Mouse (Mus musculus) thymus, postnatal 36 days (tissue): ENCODE data around the gene Espnl.
A peak's percentile ranks its signal among the peaks of the same experiment; 100 is the strongest.

ENCODE experiments used
- DNase-seq, 2 experiments: peaks; one replicate each; pipeline ENCODE4 v3.0.0; 2022; ENCODE audit warnings: mixed read lengths in 2 of 2

Gene Espnl

DNA sequence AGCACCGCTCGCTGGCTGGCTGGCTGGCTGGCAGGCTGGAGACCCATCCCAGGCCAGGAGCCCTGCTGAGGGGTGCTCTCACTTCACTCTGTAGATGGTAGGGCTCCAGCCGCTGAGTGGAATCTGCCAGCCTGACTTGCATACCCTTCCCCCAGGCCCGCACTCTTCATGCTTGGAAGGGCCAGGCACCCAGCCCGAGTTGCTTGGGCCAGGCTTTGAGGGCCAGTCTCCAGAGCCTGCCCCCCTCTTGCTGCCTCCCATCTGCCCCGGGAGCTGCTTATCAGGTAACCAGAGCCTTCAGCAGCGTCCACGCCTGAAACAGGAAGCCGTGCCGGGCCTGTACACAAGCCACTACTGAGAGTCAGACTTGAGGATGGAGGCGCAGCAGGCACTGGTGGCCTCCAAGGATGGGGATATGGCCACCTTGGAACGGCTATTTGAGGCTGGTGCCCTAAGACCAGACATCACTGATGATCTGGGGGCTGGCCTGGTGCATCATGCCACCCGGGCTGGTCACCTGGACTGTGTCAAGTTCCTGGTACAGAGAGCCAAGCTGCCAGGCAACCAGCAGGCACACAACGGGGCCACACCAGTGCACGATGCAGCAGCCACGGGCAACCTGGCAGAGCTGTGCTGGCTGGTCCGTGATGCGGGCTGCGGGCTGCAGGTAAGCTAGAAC is at the start of gene Espnl:
TSS of gene Espnl (plus strand) at position 316 of the 679 bp plus-strand sequence.
- no peak for DNase-seq

DNA sequence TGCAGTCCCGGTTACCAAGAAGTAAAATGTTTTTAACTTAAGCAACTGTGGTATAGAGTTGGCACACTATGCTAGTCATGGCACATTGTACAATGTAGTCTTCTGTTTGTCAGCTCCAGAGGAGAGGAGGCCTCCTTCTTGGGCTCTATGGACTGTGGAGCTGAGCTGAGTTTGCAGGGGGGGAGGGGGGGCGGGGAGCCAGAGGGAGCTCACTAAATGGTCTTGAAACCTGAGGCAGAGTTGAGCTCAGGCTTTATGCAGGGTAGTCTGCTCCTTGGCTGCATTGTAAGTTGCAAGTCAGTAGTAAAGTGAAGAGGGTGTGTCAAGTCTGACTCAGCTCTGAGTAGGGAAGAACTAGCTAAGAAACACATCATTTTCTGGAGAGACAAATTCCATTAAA is 49.6 kb upstream of the Espnl start:
- no peak for DNase-seq

DNA sequence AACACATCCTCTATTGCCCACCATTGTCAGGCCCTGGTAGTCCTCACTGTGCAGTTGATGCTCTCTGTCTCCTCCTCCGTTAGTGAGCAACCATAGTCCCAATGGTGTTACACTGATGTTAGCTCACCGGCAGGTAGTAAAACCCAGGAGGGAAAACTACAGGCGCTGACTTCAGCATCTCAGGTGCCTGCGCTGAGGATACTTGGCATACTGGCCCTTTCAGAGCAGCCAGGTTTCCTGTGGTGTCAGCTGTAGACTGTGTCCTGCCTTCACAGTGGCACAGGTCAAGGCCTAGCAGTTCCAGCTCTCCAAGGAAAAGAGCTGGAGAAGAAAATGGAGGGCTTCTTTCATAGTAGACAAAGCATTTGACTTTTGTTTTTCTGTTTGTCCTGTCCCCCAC is 45.3 kb upstream of the Espnl start:
- no peak for DNase-seq

DNA sequence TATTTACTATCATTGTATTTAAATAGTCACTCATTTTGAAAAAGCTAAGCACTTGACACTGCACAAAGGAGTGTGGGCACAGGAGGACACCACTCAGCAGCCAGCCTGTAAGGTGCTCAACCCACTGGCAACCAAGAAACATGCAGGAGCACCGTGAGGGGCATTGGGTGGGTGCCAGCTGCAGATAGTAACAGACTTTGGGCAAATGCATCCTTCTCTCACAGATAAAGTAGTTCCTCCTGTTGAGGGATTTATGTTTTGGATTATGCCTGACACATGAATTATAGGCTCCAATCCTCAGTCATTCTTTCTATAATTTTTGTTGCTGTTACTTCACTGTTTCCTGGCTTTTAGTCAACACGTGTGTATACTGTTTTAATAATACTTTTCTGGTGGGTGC is 44.4 kb upstream of the Espnl start:
- no peak for DNase-seq

DNA sequence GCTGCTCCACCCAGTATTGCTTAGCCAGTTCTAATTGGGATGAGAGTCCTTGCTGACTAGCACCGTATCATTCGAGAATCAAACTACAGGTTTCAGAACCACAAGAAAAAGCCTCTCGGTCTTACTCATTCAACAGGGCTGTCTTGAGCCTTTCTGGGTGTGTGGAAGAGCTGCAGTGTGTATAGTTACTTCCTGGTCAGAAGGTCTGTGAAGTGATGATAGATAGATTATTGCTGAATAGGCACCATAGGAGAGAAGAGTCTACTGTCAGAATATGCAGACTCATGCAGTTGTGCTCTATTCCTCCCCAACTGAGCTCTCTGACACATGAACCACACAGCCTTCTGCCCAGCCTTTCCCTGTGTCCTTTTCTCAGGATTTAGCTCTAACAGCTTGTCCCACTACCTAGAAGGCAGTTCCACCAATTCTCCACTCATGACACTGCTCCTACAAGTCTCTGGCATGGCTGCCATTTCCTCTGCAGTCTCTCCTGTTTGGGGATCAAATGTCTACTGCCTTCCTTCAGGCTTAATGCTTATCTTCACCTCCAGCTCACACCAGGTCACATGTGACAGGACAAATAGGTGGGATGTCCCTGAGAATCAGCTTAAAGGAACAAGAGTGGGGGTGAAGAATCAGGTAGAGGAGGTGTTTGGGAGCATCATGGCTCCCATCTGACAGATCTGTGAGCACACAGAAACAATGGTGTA is 43.3 kb upstream of the Espnl start:
- DNase-seq = no peak

DNA sequence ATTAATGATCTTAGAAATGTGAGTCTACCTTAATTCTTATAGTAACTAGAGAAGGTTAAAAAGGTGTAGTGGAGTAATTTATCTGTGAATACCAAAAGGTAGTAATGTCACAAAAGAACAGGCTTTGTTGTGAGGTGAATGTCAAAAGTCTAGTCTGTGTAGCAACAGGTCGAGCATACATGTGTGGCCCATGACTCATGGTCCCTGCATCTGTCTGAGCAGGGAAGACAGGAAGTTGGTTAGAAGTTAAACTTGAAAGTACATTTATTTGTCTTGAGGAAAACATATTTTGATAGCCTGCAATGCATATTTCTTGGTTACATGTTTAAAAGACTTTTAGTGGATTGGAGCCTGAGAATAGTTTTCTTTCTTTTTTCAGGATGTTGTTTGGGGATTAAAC is 42.7 kb upstream of the Espnl start:
- DNase-seq = no peak

DNA sequence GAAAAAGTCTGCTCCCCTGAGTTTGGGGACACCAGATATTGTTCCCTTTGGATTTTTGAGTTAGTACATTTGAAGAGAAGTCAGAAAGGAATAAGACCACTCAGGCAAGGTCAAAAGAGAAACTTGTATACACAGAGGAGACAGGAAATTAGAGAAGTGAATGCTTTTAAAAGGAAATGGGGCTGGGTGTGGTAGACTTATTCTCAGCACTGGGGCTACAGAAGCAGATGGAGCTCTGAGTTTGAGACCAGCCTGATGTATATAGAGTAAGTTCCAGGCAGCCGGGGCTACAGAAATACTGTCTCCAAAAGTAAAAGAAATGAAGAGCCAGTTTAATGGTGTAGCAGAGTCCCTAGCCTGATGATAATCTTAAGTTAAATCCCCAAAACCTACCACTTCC is 39.3 kb upstream of the Espnl start:
- DNase-seq = no peak

DNA sequence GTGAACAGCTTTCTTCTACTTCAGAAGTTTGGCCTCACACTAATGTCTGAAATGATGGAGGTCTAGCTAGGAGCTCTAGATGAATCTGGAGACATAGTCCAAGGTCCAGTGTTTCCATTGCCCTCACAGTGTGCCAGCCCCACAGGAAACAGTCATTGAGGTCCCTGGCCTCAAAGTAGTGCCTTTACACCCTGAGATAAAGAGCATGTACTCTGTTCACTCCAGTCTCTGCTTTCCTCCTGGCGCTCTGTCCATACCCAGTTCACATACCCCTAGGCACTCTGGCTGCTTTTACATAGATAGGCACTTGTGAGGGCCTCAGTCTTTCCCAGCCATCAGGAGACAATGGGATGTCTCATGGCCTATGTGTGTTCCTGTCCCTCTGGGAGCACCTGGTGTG is 32.5 kb upstream of the Espnl start:
- no peak for DNase-seq

DNA sequence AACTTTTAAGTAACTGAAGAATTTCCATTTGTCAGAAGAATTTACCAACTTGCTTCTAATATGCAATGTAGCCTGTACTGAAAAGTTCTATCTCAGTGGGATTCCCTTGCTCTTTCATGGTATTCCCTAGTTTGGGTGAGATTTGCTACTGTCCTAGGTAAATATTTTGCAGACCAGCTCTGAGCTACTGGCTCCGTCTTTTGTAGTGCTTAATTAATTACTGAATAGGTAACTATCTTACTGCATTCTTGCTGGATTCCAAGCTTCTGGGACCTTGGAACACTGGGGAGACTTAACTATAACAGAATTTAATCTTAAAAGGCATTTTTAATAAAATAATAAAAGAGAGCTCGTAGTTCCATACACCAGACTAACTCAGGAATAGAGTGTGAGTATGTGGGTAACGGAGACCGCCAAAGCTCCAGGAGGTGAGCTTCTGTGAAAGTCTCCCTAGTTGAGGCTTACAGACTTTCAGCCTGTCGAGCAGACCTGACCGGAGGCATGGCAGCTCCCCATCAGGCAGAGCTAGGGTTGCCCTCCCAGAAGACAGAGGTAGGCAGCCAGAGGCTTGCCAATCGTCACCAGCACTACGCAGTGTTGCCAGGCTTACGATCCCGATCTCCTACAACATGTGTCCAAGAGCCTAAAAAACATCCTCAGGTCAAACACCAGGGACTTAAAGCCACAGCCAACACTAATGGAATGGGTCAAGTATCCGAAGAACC is 29.6 kb upstream of the Espnl start:
- DNase-seq = no peak

DNA sequence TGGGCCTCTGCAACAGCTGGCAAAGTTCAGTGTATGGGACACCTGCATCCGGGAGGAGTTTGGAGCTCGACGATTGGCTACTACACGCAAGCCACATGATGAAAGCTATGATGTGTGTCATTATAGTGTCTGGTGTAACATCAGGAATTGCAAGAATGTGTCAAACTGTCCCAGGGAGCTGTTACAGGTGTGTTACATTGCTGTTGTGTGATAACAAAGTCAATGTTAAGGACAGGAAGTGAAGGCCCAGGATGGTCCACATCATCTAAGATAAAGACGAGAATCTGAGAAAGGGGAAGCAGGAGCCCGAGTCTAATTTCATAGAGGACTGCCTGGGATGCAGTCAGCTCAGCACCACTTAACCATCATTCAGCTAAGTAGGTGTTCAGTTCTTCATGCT is 26.3 kb upstream of the Espnl start:
- no peak for DNase-seq

DNA sequence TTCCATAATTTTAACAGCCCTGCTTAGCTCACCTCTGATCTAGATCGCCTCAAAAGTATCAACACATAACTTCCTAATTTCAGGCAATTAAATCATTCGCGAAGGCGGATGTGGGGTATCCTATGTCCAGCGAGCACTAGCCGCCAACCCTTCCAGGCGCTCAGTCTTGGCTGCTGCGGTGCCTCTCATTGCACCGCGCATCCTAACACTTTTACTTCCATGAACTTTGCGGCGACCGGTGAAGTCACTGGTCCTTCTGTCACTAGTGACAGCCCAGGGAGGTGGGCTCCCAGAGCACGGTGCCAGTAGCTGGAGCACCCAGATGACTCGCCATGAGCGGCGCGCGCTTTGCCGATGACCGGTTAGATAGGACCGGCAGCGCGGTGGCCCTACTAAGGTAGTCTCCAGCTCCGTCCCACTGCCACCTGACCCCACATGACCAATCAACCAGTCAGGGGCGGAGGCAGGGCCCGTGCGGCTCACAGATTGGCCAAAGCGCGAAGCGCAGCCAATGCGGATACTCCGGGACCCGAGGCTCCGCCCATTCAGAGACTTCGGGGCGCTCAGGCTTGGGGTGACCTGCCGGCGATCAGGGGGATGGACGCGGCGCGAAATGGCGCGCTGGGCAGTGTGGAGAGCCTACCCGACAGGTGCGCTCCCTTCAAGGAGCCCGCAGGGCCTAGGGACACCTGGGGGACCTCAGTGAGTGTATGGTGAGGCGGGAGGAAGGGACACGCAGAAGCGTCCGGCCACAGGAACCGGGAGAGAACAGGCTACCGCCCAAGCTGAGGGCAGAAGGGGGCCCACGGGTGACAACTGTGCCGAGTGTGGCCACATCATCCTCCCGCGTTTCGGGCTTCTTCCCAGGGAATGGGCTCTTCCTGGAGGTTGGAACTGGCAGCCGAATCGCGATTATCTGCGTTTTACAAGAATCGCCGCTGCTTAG is 23.8 kb upstream of the Espnl start, which contains the start of gene Scly:
TSS of gene Scly (plus strand) at position 540 of the 946 bp plus-strand sequence.
- DNase-seq = peak; percentile 91 to 93

DNA sequence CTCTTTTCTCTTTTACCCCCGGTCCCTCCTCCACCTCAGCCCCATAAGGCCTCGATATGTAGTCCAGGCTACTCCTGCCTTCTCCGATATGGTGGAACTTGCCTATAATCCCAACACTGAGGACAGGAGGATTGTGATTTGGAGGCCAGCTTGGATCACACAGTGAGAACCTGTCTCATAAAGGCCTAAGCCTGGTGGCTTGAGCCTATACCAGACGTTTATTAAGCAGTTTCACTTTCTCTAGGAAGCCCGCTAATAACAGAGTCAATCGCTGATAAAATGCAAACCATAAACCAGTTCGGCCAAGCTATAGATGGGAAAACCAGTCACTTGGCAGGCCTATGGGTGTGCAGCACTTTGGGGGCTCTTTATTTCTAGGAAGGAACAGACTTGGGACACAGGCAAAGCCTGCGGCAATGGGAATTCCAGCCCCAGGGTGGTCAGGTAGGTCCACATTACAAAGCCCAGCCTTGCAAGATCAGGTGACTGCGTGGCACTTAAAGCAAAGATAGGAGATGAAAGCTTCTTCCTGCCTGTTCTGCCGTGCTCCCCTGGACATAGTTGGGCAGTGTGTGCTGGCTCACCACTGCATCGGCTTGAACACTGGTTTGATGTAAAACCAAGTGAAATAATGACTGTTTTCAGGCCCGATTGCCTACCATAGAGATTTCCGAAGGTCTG is 22.7 kb upstream of the Espnl start:
- DNase-seq = no peak

DNA sequence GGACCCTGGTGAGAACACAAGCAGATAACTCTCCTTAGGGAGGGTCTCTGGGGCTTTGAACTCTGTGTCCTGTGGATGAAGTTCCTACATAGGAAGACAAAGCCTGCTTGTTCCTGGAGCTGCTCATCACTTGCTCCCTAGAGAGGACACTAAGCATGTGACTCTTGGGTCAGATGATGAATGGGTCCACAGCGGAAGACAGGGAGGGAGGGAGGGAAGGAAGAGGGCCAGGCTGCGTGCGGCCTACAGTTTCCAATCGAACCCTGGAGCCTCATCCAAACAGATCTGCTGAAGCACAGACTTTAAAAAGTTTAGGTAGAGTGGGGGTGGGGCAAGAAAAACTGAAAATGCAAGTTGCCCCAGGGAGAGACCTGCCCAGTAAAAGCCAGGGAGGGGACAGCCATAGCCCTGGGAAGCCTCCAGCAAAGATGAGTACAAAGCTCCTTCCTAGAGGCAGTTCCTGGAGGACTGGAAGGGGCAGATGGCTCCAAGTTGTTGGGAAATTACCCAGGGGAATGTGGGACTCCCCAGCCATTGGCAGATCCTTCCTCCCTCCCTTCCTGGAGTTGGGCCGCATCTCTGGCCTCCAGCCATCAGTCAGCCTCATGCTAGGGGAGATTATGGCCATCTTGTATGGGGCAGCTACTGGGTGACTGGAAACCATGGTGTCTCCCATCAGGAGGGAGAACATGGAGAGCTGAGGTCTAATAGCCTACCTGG is 22.0 kb upstream of the Espnl start:
- no peak for DNase-seq

DNA sequence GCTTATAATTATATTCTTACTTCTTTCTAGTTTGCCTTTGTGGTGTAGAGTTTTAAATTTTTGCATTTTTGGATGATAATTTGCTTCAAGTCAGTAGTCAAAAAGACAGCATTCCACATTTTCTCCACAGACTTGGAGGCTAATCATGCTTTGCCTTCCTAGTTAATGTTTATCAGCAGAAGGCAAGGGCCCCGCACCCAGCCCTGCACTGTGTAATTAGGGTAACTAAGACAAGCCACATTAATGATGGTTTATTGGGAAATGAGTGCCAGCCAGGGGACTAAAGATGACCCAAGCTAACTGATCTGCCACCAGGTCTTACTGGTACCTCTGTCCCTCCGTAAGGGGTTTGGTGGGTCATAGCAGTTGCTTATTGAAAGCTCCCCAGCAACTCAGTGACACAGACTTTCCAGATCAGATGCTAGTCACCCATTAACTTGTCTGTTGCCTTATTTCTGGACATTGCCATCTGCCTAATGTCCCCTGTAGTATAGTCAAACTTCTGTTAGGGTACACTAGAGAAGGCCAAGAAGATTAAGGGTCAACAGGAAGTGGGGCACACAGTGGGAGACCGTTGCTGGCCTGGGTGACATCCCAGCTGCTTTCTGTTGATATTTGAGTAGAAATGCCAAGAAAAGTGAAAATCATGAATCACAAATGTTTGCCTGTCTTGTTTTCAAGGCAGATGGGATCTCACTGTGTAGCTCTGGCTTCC is 20.5 kb upstream of the Espnl start:
- no peak for DNase-seq

DNA sequence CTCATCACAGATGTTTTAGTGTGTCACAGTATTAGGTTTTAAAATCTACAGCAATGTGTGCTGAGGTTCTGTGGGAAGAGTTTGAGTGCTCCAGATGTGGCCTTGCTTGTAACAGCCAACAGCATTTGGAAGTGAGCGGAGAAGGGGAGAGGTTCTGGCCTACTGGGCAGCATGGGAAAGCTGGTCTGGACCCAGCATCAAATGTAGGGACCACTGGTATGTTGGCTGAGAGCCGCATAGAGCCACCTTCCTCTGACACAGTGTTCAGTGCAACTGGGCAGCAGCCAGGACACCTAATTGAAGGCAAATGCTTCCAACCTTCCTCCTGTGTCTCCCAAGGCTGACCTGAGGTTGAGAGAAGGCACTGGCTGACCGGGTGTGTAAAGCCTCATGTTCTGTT is 19.9 kb upstream of the Espnl start:
- DNase-seq = no peak

DNA sequence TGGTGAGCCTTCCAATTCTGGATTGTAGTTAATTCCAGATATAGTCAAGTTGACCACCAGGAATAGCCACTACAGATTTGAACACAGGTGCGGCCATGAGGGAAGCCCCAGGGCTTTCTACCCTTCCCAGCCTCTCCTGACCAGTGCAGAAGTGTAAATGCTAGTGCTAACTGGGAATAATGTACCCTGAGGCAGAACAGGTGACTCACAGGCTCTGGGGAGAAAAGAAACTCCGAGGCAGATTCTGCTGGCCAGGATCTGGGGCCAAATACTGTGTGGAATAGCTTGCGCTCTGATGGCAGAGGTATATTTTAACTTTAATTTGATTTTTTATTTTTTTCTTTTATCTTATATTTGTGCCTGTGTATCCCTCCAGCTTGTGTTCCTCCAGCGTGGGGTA is 17.3 kb upstream of the Espnl start:
- DNase-seq = no peak

DNA sequence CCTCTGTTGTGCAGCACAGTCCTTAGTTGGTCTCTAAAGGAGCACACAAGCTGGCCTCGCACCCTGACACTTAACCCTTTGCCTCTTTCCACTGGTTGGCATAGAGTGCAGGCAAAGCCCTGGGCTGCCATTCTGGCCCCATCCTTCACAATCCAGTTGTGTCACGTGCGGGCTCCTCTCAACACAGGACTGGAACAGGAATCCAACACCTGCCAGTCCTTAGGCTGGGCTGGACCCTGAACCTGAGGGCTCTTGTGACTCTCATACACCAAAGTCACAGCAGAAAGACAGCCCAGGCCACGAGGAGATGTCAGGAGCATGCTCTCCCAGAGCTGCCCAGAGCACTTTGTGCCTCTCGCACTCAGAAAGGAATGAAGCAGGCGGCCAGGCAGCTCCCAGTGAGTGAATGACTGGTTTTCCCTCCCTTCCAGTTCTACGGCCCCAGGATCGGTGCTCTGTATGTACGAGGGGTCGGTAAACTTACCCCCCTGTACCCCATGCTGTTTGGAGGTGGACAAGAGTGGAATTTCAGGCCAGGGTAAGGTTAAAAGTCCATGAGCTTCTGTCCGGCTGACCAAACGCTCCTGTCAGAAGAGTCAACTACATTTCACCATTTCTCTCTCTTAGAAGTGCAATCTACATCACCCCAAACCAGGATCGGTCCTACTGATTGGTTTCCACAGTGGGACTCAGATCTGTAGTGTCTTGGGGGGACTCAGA is 12.3 kb upstream of the Espnl start:
- no peak for DNase-seq

DNA sequence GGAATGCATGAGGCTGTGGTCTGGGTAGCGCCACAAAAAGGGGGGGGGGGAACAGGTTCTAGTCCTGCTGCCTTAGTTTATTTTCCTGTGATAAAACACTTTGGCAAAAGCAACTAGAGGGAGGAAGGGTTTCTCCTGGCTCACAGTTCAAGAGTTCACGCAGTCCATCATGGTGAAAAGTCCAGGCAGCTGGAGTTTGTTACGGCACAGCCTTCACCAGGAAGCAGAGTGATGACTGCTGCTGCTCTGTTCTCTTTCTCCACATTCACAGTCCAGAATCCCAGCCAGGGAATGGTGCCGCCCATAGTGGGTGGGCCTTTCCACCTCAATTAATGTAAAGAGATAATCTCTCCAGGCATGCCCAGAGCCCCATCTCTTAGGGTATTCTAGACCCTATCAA is 9.6 kb upstream of the Espnl start:
- DNase-seq = no peak

DNA sequence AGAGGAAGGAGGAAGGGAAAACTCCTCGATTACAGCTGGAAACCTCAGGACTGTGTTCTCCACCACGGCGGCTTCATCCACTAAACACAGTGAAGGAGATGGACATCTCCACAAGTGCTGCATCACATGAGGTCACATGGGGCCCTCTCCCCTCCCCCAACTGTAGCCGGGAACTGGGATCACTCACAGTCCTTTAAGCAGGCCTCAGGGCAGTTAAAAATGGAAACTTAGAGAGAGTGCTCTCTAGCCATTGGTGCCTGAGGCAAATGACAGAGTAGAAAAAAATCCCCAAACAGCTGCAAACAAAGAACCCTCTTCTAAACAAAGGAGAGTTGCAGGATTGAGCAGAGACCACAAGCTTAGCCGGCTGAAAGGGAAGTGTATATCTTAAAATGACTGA is 8.6 kb upstream of the Espnl start:
- no peak for DNase-seq

DNA sequence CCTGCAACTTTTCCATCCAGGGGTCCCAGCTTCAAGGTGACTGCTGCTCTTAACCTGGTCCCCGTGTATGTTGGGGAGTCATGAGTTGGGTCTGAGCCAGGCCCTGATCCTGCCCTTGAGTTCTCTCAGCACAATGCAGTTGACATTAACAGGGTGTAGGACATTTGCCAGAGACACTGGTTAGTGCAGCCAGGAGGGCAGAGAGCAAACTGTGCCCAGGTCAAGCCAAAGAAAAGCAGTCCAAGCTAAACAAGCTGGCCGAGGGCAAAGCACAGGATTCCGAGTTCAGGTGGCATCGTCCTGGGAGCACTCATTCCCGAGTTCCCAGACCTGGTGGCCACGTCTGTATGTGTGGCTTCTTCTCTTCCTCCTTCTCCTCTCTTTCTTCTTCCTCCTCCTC is 4.2 kb upstream of the Espnl start:
- DNase-seq = no peak
